Mouse (Mus musculus): ENCODE data around the gene Plcl2.

The Plcl2 gene

DNA sequence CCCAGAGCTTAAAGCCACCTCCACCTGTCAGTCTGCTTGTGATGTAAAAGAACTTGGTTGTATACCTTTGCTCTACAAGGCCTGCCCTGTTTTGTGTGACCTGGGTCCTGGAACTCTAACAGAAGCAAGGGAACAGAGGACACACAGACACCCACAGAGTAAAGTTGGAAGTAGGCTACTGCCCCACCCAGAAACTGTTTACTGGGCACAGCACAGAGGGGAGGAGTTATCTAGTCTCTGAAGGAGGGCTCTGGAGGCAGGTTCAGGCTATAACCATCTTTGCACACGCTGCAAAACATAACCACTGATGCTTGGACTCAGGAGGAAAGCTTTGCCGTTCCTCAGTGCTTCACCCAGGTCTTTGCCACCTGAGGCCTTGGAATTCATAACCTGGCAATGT lies 221.7 kb downstream of the Plcl2 start:
- in situ Hi-C loops (cut with MboI, MseI): no loop called here

DNA sequence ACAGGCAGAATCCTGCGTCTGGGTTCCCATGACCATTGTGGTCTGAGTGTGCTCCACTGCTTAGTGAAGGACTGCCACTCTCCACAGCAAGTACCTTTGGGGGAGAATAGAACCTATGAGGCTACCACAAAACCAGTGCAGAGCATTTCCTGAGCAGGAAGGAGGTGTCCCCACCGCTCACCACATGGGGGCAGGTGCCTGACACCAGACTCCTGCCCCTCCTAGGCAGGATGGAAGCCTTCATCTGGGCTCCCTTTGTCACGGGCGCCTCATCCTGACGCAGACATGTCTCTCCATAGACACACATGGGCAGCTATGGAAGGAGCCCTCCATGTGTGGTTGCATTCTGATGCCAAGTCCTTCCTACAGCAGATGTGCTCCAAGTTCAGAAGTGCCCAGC lies 222.7 kb downstream of the Plcl2 start:
- in situ Hi-C loops (cut with MboI, MseI): no loop called here

DNA sequence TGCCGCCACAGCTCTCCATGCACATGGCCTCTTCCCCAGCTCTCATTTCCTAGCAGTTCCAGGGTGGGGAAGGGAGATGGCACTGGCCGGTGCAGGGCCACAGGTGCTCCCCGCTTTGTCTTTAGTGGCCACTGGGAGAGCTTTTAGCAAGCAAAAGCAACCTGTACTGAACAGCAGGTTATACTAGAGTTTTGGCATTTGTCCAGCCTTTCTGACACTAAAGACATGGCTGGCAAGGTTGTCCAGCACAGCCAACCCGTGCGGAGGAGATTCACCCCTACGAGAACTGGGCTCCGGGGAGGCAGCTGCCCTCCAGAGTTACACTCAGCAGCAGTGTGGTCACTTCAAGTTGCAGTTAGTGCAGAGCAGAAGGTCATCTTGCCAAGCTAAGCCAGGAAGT lies 224.2 kb downstream of the Plcl2 start:
- in situ Hi-C loops (cut with MboI, MseI): no loop called here

DNA sequence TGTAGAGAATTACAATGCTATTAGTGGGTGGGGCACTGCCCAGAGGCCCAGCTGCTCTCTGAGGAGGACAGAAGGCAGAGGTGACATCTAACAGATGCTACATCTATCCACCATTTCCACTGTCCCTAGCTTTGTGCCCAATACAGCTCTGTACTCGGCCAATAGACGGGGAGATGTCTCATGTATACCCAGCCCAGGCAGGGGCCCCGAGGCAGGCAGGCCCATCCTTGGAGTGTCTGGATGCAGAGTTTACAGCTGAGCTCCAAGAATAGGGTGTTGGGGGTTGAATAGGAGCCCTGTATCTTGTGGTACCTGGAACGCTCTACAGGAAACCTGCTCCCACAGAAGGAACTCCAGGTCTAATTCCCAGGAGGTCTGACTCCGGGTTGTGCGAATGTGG lies 225.6 kb downstream of the Plcl2 start:
- in situ Hi-C loops (cut with MboI, MseI): no loop called here

DNA sequence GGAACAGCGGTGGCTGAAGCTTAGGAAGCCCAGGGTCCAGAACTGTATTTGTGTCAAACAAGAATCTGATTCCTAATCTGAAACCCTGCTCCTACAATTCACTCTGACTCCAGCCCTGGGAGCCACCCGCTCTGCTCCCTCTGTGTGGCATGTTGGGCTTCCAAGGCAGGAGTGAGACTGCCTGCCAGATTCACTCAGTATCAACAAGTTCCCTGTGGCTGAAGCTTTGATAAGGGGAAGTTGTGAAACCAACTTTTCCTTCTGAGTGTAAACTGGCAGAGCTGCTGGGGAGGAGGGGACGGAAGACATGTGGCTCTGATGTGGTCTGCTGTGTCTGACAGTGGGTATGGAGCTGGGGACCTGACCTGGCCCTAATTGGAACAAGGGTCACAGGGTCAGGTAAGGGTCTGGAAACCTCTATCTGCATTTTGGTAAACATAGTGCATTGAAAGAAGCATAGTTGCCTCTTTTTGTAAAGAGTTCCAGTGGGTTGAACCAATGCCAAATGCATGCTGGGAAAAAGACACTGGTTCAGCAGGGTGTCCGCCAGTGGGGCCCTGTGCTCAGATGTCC lies 226.3 kb downstream of the Plcl2 start:
- in situ Hi-C loops (cut with MboI, MseI): no loop called here

DNA sequence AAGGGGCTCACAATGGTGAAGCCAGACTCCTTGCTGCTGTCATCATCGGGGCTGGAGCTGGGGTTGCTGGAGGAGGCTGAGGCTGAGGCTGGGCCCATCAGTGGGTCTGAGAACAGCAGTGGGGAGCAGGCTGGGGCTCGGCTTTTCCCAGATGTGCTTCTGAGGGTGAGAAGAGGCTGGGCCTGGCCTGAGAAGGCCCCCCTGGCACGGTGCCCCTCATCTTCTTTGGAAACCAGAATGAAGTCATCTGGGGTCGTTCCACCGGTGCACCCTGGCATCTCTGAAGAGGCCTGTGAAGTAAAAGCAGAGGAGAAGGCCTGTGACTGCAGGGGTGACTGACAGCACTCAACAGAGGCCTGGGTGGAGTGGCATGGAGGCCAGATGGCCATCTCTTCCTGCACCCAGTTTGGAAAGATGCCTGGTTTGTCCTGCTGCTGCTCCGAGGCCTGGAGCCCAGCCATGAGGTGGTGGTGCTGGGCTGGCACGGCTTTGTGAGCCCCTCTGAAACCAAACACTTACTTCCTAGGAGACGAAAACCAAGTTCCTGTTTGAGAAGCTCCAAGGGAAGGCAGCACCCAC lies 226.8 kb downstream of the Plcl2 start:
- in situ Hi-C loops (cut with MboI, MseI): no loop called here

DNA sequence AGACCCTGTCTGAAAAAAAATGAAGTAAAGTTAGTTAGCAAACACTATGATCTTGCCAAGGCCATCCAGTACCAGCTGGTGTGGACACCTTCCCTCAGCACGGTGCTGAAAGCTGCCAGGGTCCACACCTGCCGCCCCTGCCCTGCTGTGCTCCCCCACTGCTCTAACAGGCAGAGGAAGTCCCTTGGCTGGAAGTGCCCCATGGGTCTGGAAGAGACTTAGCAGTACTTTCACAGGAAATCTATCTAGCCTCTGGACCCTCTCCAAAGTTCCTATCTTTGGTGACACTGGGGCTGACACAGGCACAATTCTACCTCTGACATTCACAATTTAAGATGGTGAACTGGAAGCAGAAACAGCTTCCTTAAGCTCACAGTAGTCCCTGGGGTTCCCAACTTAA lies 227.9 kb downstream of the Plcl2 start:
- in situ Hi-C loops (cut with MboI, MseI): no loop called here
